Mouse (Mus musculus) liver, embryonic 14.5 days (tissue): Measurements from ENCODE around the gene Apol7b.

Source experiments
- CTCF ChIP-seq: IDR thresholded peaks from 2 replicates; pipeline ENCODE4 v1.5.1; 2016; ENCODE audit warnings: antibody characterized with exemption, low read depth, control low read depth
- EP300 ChIP-seq: IDR thresholded peaks from 2 replicates; pipeline ENCODE4 v1.6.1; 2016; ENCODE audit warnings: antibody characterized with exemption, low read depth

GRCm38 (mm10) chr15:77381481-77381880, 65.8 kb downstream of the Apol7b start:
- no peak for TF ChIP-seq CTCF
- no peak for TF ChIP-seq EP300
